Mouse (Mus musculus) heart, adult 2 months (tissue): ENCODE data around the gene Sertad3.

Experiments used
- CTCF ChIP-seq: fragments of 200-600 bp; IDR thresholded peaks from 2 replicates; pipeline ENCODE4 v1.8.1; 2022; ENCODE audit warnings: antibody characterized with exemption, mild to moderate bottlenecking, moderate library complexity
- POLR2A ChIP-seq: fragments of 200-500 bp; IDR thresholded peaks from 2 replicates; pipeline ENCODE4 v1.6.1; 2011; ENCODE audit warnings: mild to moderate bottlenecking, low read depth, low read length, control low read depth; ENCODE audit not compliant: insufficient read depth

- TF ChIP-seq POLR2A (peak; percentile 66; the same call in 1 of the 2 replicates), CTCF (no peak)
Measured at GRCm38 (mm10) chr7:27481627-27481969, 8.0 kb downstream of the Sertad3 start.
